Mouse (Mus musculus) embryonic facial prominence, embryonic 15.5 days (tissue): Measurements from ENCODE around the gene Iqgap3. TPM values are rescaled to one million over a fixed set of nuclear protein-coding genes. Genes with fewer than 3 reads are reported as not detected.
A peak's percentile ranks its signal among the peaks of the same experiment; 100 is the strongest.

Experiments used
- ATAC-seq: fragments of 200-750 bp; cut with Nextera tagmentation; 2 replicates; pipeline ENCODE4 v1.8.0; 2017; ENCODE audit warnings: low read depth, moderate TSS enrichment; ENCODE audit not compliant: insufficient number of reproducible peaks, low FRiP score, low TSS enrichment
- H3K27ac ChIP-seq: fragments of 300-500 bp; sonication (generic); replicated peaks from 2 replicates; pipeline ENCODE4 v1.5.1; 2015; ENCODE audit warnings: mild to moderate bottlenecking, inconsistent platforms
- H3K27me3 ChIP-seq: fragments of 300-500 bp; sonication (generic); 2 replicates; pipeline ENCODE4 v1.6.1; 2015; ENCODE audit warnings: inconsistent platforms
- H3K36me3 ChIP-seq: fragments of 300-500 bp; sonication (generic); 2 replicates; pipeline ENCODE4 v1.6.1; 2015; ENCODE audit warnings: mild to moderate bottlenecking, inconsistent platforms
- H3K4me1 ChIP-seq: fragments of 300-500 bp; sonication (generic); 2 replicates; pipeline ENCODE4 v1.6.1; 2015; ENCODE audit warnings: inconsistent platforms
- H3K4me2 ChIP-seq: fragments of 300-500 bp; sonication (generic); replicated peaks from 2 replicates; pipeline ENCODE4 v1.6.1; 2015; ENCODE audit warnings: mild to moderate bottlenecking, inconsistent platforms
- H3K4me3 ChIP-seq: fragments of 300-500 bp; sonication (generic); replicated peaks from 2 replicates; pipeline ENCODE4 v1.5.1; 2015; ENCODE audit warnings: mild to moderate bottlenecking, inconsistent platforms
- H3K9ac ChIP-seq: fragments of 300-500 bp; sonication (generic); 2 replicates; pipeline ENCODE4 v1.6.1; 2015; ENCODE audit warnings: inconsistent platforms
- H3K9me3 ChIP-seq: fragments of 300-500 bp; sonication (generic); replicated peaks from 2 replicates; pipeline ENCODE4 v1.6.1; 2016; ENCODE audit warnings: inconsistent platforms
- WGBS: fragments of 180-500 bp; shearing (Covaris S2); methylation state at CpG from one replicate; pipeline ENCODE4 v1.1.7; 2015; 5-methylcytosine and 5-hydroxymethylcytosine counted together
- polyA plus RNA-seq: library from polyadenylated mRNA; unstranded; fragments of >200 nt; fragmentation: Nextera tagmentation; extraction: Ambion mirVana; gene quantifications from 2 replicates; pipeline ENCODE4 v1.2.1, GENCODE M21; 2015

The Iqgap3 gene
- polyA plus RNA-seq, 1 experiment from 2014 or later, result 16.8 TPM

DNA sequence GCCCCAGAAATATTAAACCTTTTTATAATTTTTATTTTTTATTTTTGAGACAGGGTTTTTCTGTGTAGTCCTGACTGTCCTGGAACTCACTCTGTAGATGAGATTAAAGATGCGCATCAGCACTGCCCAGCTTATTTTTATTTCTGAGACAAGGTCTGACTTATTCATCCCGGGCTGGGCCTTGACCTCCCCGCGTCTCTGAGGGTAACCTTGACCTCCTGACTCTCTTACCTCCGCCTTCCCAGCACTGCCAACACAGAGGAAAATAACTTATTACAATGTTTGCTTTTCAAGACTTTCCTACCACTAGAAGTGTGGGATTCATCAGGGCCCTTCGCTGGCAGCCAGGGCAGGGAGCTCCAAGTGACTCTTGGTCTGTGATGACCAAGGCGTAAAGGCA is 44.4 kb downstream of the Iqgap3 start:
- 75% methylated on average over 7 of the region's 7 CpGs for WGBS
- H3K9me3 ChIP-seq, result no peaks in the 10 kb centered on the region
- no peak overlapping the region for H3K4me2 ChIP-seq
- H3K27me3 ChIP-seq, result no peaks in the 10 kb centered on the region
- no peaks in the 10 kb centered on the region for H3K36me3 ChIP-seq
- H3K4me1 ChIP-seq, result no peaks in the 10 kb centered on the region
- no peak overlapping the region for H3K4me3 ChIP-seq
- no peak for ATAC-seq
- H3K9ac ChIP-seq, result no peak overlapping the region
- H3K27ac ChIP-seq, result no peak overlapping the region

- H3K9ac ChIP-seq, result no peak overlapping the region
- no peak overlapping the region for H3K4me2 ChIP-seq
- WGBS, result 52% methylated on average over 3 of the region's 3 CpGs
- no peaks in the 10 kb centered on the region for H3K36me3 ChIP-seq
- H3K27ac ChIP-seq, result no peak overlapping the region
- no peaks in the 10 kb centered on the region for H3K4me1 ChIP-seq
- no peaks in the 10 kb centered on the region for H3K9me3 ChIP-seq
- no peak for ATAC-seq
- H3K4me3 ChIP-seq, result no peak overlapping the region
- no peaks in the 10 kb centered on the region for H3K27me3 ChIP-seq
These were observed 45.9 kb downstream of the Iqgap3 start for GRCm38 (mm10) chr3:88127636-88128035.

DNA sequence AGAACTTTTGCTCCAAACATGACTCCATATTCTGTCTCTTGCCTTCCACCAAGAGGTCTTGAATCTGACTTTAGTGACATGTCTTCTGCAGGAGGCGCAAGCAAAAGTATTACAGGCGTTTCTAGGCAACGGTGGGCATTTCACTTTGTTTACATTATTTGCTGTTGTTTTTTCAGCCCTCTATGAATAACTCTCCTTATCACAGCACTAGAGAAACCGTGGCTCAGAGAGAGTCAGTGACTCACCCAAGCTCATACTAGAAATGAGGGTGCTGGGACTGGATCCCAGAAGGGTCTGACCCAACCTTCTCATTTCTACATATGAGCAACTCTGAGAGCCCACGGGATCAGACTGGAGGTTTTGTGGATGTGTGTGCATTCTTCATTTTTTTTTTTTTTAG is 46.3 kb downstream of the Iqgap3 start:
- H3K9ac ChIP-seq, result no peak overlapping the region
- H3K4me1 ChIP-seq, result 0 out of 2 replicates have a peak, but pooled peaks cover under 1% of the 10 kb centered on the region
- 76% methylated on average over 5 of the region's 5 CpGs for WGBS
- ATAC-seq, result no peak
- H3K4me3 ChIP-seq, result no peak overlapping the region
- H3K27me3 ChIP-seq, result no peaks in the 10 kb centered on the region
- H3K36me3 ChIP-seq, result no peaks in the 10 kb centered on the region
- no peaks in the 10 kb centered on the region for H3K9me3 ChIP-seq
- H3K4me2 ChIP-seq, result no peak overlapping the region
- no peak overlapping the region for H3K27ac ChIP-seq

GRCm38 (mm10) chr3:88129006-88129405 is 47.2 kb downstream of the Iqgap3 start:
- 0 out of 2 replicates have a peak, but pooled peaks cover 8% of the 10 kb centered on the region for H3K4me1 ChIP-seq
- no peaks in the 10 kb centered on the region for H3K9me3 ChIP-seq
- ATAC-seq, result no peak
- H3K27me3 ChIP-seq, result no peaks in the 10 kb centered on the region
- H3K9ac ChIP-seq, result no peak overlapping the region
- no peak overlapping the region for H3K27ac ChIP-seq
- no peak overlapping the region for H3K4me3 ChIP-seq
- H3K4me2 ChIP-seq, result no peak overlapping the region
- H3K36me3 ChIP-seq, result no peaks in the 10 kb centered on the region
- WGBS, result 54% methylated on average over 4 of the region's 4 CpGs

GRCm38 (mm10) chr3:88131071-88131470 is 49.3 kb downstream of the Iqgap3 start:
- Histone ChIP-seq H3K4me2 (no peak overlapping the region), H3K27ac (no peak overlapping the region), H3K9ac (no peak overlapping the region), H3K9me3 (no peaks in the 10 kb centered on the region), H3K27me3 (no peaks in the 10 kb centered on the region), H3K36me3 (no peaks in the 10 kb centered on the region), H3K4me3 (no peak overlapping the region), H3K4me1 (0 out of 2 replicates have a peak, but pooled peaks cover 8% of the 10 kb centered on the region)
- no peak for ATAC-seq
- WGBS, result 89% methylated on average over 3 of the region's 3 CpGs

DNA sequence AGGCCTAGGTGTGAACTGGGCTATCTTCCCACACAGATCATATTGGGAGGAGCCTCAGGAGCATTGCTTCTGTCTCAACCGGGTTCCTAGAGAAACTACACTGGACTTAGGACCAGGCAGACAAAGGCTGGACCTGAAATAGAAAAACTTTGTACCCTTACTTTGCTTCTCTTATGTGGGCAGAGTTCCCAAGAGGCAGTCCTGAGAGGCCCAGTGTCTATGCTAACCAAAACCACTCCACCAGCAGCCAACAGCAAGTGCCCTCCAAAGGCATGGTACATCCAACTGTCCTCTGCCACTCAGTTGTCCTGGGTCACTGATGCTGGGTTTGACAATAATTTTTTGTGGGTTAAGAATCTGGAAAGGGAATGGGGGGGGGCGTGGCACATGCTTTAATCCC is 50.7 kb downstream of the Iqgap3 start:
- Histone ChIP-seq H3K9ac (no peak overlapping the region), H3K36me3 (no peaks in the 10 kb centered on the region), H3K4me2 (no peak overlapping the region), H3K27me3 (no peaks in the 10 kb centered on the region), H3K4me1 (peaks cover 14% of the 10 kb centered on the region; the same call in 1 of the 2 replicates), H3K27ac (no peak overlapping the region), H3K4me3 (no peak overlapping the region), H3K9me3 (no peaks in the 10 kb centered on the region)
- ATAC-seq, result no peak
- 71% methylated on average over 2 of the region's 2 CpGs for WGBS

- H3K4me3 ChIP-seq, result no peak overlapping the region
- H3K27me3 ChIP-seq, result no peaks in the 10 kb centered on the region
- H3K9ac ChIP-seq, result no peak overlapping the region
- H3K27ac ChIP-seq, result peak overlapping the region; percentile 61
- H3K4me1 ChIP-seq, result peaks cover 17% of the 10 kb centered on the region; the same call in 1 of the 2 replicates
- no peaks in the 10 kb centered on the region for H3K36me3 ChIP-seq
- no peak overlapping the region for H3K4me2 ChIP-seq
- 45% methylated on average over 4 of the region's 4 CpGs for WGBS
- ATAC-seq, result peak; percentile 16; the same call in 1 of the 2 replicates
- no peaks in the 10 kb centered on the region for H3K9me3 ChIP-seq
These were observed 51.5 kb downstream of the Iqgap3 start for GRCm38 (mm10) chr3:88133187-88133771.

DNA sequence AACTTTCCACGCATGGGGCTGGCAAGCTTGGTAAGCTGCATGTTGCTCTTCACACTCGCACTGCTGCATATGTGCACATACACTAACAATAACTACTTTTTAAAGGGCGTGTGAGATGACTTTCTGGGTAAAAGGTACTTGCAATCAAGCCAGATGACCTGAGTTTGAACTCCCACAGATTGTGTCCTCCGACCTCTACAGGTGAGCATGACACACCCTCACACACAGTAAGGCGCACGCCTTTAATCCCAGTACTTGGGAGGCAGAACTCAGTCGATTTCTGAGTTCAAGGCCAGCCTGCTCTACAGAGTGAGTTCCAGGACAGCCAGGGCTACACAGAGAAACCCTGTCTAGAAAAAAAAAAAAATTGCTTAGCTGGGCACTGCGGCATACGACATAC is 54.6 kb downstream of the Iqgap3 start:
- WGBS, result 83% methylated on average over 9 of the region's 9 CpGs
- Histone ChIP-seq H3K27ac (no peak overlapping the region), H3K27me3 (no peaks in the 10 kb centered on the region)

GRCm38 (mm10) chr3:88136945-88137494 is 55.2 kb downstream of the Iqgap3 start:
- Histone ChIP-seq H3K4me3 (peak overlapping the region; percentile 62; the same call in 1 of the 2 replicates), H3K4me1 (peaks cover 50% of the 10 kb centered on the region), H3K9me3 (no peaks in the 10 kb centered on the region), H3K4me2 (0 out of 2 replicates have a peak overlapping the region, but pooled peaks have one; percentile 95), H3K27ac (peak overlapping the region; percentile 100), H3K9ac (no peak overlapping the region), H3K27me3 (no peaks in the 10 kb centered on the region), H3K36me3 (no peaks in the 10 kb centered on the region)
- no peak for ATAC-seq
- 80% methylated on average over 4 of the region's 4 CpGs for WGBS

More for the DNA sequence above, 54.6 kb downstream of the Iqgap3 start:
- Histone ChIP-seq H3K9me3 (no peaks in the 10 kb centered on the region), H3K4me3 (no peak overlapping the region), H3K4me2 (no peak overlapping the region), H3K36me3 (no peaks in the 10 kb centered on the region), H3K9ac (no peak overlapping the region), H3K4me1 (peaks cover 44% of the 10 kb centered on the region)
- no peak for ATAC-seq

- no peaks in the 10 kb centered on the region for H3K9me3 ChIP-seq
- no peaks in the 10 kb centered on the region for H3K36me3 ChIP-seq
- peak overlapping the region; percentile 54; the same call in 1 of the 2 replicates for H3K9ac ChIP-seq
- ATAC-seq, result no peak
- WGBS, result 11% methylated on average over 3 of the region's 3 CpGs
- H3K4me3 ChIP-seq, result peak overlapping the region; percentile 62
- peak overlapping the region; percentile 95 for H3K4me2 ChIP-seq
- H3K27ac ChIP-seq, result peak overlapping the region; percentile 100
- no peaks in the 10 kb centered on the region for H3K27me3 ChIP-seq
- H3K4me1 ChIP-seq, result peaks cover 50% of the 10 kb centered on the region
These were observed 56.0 kb downstream of the Iqgap3 start for GRCm38 (mm10) chr3:88137821-88138220.

DNA sequence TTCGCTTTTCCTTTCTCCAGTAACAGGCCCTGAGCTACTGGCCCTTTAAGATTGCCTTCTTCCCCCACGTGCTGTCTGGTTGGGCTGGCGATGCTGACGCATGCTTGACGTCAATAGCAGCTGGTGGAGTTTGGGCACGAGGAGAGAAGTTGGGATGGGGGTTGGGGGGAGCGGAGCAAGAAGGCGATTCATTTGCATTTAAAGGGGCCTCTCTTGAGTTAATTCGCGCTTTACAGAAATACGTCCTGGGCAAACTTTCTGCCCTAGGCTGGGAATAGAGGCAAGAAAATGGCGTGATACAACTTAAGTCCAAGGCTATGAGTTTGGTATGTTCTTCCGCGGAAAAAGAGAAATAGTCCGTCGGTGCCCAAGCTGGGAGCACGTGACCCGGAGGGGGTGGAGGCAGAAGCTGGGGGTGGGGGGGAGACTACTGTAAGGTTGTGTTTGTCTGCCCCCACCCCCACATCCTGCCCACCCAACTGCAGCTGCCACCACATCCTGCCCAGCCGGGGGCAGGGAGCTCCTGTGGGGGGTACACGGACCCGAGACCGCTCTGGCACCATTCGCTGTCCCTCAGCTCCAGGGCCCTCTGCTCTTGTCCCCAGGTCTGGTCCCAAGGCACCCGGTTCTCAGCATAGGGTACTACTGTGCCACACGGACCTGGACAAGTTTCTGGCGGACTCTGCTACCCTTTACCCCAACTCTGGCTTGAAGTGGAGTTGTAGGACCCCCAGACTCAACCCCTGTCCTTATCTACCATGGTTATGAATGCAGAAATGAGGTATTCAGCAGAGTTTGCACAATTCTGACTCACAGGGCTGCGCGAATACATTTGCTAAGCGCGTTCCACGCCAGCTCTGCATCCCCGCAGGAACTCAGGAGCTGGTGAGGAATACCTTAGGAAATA is 56.8 kb downstream of the Iqgap3 start:
- peak overlapping the region; percentile 62 for H3K4me3 ChIP-seq
- peak; percentile 64 for ATAC-seq
- H3K36me3 ChIP-seq, result no peaks in the 10 kb centered on the region
- H3K4me1 ChIP-seq, result peaks cover 46% of the 10 kb centered on the region
- under 1% methylated on average over 32 of the region's 32 CpGs for WGBS
- peak overlapping the region; percentile 54 for H3K9ac ChIP-seq
- H3K27me3 ChIP-seq, result no peaks in the 10 kb centered on the region
- peak overlapping the region; percentile 100 for H3K27ac ChIP-seq
- H3K9me3 ChIP-seq, result no peaks in the 10 kb centered on the region
- H3K4me2 ChIP-seq, result peak overlapping the region; percentile 95
